Mouse (Mus musculus) lung, postnatal 0 days (tissue): ENCODE results near the gene Rasl10b.

Source experiments
- CTCF ChIP-seq: IDR thresholded peaks from 2 replicates; pipeline ENCODE4 v1.5.1; 2016; ENCODE audit warnings: antibody characterized with exemption, mild to moderate bottlenecking
- EP300 ChIP-seq: IDR thresholded peaks from 2 replicates; pipeline ENCODE4 v1.6.1; 2016; ENCODE audit warnings: antibody characterized with exemption, mild to moderate bottlenecking, control low read depth

DNA sequence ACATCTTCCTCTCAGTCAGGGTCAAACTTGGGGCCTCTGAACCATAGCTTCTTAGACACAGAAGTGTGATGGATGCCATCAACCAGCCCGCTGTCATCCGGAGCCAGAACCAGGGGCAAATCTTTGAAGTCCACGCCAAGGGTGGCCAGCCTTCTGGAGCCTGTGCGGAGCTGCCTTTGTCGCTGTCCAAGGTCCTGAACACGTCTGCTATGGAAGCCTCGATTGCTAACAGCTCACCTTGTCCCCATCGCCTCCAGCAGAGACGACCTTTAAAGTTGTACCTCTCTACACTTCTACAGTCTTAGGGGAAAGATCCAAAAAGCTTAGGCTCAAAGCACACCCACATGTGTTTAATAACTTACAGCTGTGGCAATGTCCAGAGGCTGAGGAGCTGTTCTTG lies 12.4 kb downstream of the Rasl10b start:
- no peak for TF ChIP-seq CTCF
- no peak for TF ChIP-seq EP300
